Mouse (Mus musculus): ENCODE data around the gene Slc27a5. TPM values are rescaled to one million over a fixed set of nuclear protein-coding genes. Genes with fewer than 3 reads are reported as not detected.
A peak's percentile ranks its signal among the peaks of the same experiment; 100 is the strongest.

Gene Slc27a5
- polyA plus RNA-seq (2015; fragmentation: Nextera tagmentation; extraction: Ambion mirVana): 0.11 and 0.23 TPM in 2 replicates

- H3K4me1 ChIP-seq (replicated peaks): no peaks in the 10 kb centered on the region
- no peak for ATAC-seq
These were observed at the start of gene Slc27a5 for GRCm38 (mm10) chr7:12998053-12998452. TSS of gene Slc27a5 (minus strand) at chr7:12998192.

GRCm38 (mm10) chr7:13046084-13046483, 48.1 kb upstream of the Slc27a5 start:
- no peak overlapping the region for H3K4me3 ChIP-seq (replicated peaks)
- ATAC-seq: peak; percentile 47
- H3K9me3 ChIP-seq: no peaks in the 10 kb centered on the region
- H3K27ac ChIP-seq: no peak overlapping the region
- H3K9ac ChIP-seq (replicated peaks): no peak overlapping the region
- WGBS: 7% methylated on average over 2 of the region's 2 CpGs
- H3K4me1 ChIP-seq (replicated peaks): peaks cover 17% of the 10 kb centered on the region
- H3K4me2 ChIP-seq (replicated peaks): no peak overlapping the region
- no peaks in the 10 kb centered on the region for H3K36me3 ChIP-seq
- H3K27me3 ChIP-seq: peaks cover 47% of the 10 kb centered on the region

More at GRCm38 (mm10) chr7:12998053-12998452, at the start of gene Slc27a5:
- no peaks in the 10 kb centered on the region for H3K9me3 ChIP-seq
- no peaks in the 10 kb centered on the region for H3K36me3 ChIP-seq
- H3K4me3 ChIP-seq (replicated peaks): no peak within 1 kb of the TSS
- H3K4me2 ChIP-seq (replicated peaks): no peak within 1 kb of the TSS
- H3K9ac ChIP-seq (replicated peaks): no peak within 1 kb of the TSS
- H3K27ac ChIP-seq: no peak within 1 kb of the TSS
- no peaks in the 10 kb centered on the region for H3K27me3 ChIP-seq
- 76% methylated on average over 5 of the region's 5 CpGs for WGBS

- H3K9me3 ChIP-seq: no peaks in the 10 kb centered on the region
- peaks cover 51% of the 10 kb centered on the region for H3K27me3 ChIP-seq
- peak; percentile 43 for ATAC-seq
- H3K4me3 ChIP-seq (replicated peaks): peak overlapping the region; percentile 51
- 3% methylated on average over 23 of the region's 23 CpGs for WGBS
- H3K4me2 ChIP-seq (replicated peaks): peak overlapping the region; percentile 91
- peak overlapping the region; percentile 83 for H3K9ac ChIP-seq (replicated peaks)
- peaks cover 20% of the 10 kb centered on the region for H3K4me1 ChIP-seq (replicated peaks)
- H3K36me3 ChIP-seq: no peaks in the 10 kb centered on the region
- peak overlapping the region; percentile 68 for H3K27ac ChIP-seq
These were observed 46.2 kb upstream of the Slc27a5 start for GRCm38 (mm10) chr7:13044254-13044625.

GRCm38 (mm10) chr7:13043445-13044253, 45.7 kb upstream of the Slc27a5 start:
- ATAC-seq: peak; percentile 65
- peak overlapping the region; percentile 68 for H3K27ac ChIP-seq
- 4% methylated on average over 88 of the region's 88 CpGs for WGBS

GRCm38 (mm10) chr7:13043120-13043444, 45.1 kb upstream of the Slc27a5 start:
- H3K9me3 ChIP-seq: no peaks in the 10 kb centered on the region
- H3K9ac ChIP-seq (replicated peaks): peak overlapping the region; percentile 83
- no peaks in the 10 kb centered on the region for H3K36me3 ChIP-seq
- H3K4me2 ChIP-seq (replicated peaks): peak overlapping the region; percentile 91
- peak overlapping the region; percentile 51 for H3K4me3 ChIP-seq (replicated peaks)
- no peak for ATAC-seq
- WGBS: 39% methylated on average over 16 of the region's 16 CpGs
- peaks cover 51% of the 10 kb centered on the region for H3K27me3 ChIP-seq
- peaks cover 27% of the 10 kb centered on the region for H3K4me1 ChIP-seq (replicated peaks)
- H3K27ac ChIP-seq: no peak overlapping the region

More at GRCm38 (mm10) chr7:13043445-13044253, 45.7 kb upstream of the Slc27a5 start:
- peak overlapping the region; percentile 91 for H3K4me2 ChIP-seq (replicated peaks)
- peak overlapping the region; percentile 51 for H3K4me3 ChIP-seq (replicated peaks)
- no peaks in the 10 kb centered on the region for H3K36me3 ChIP-seq
- H3K27me3 ChIP-seq: peaks cover 51% of the 10 kb centered on the region
- H3K4me1 ChIP-seq (replicated peaks): peaks cover 26% of the 10 kb centered on the region
- H3K9ac ChIP-seq (replicated peaks): peak overlapping the region; percentile 83
- no peaks in the 10 kb centered on the region for H3K9me3 ChIP-seq

GRCm38 (mm10) chr7:13042511-13042910, 44.5 kb upstream of the Slc27a5 start:
- Histone ChIP-seq H3K4me3 (replicated peaks) (no peak overlapping the region), H3K27me3 (peaks cover 51% of the 10 kb centered on the region), H3K9me3 (no peaks in the 10 kb centered on the region), H3K9ac (replicated peaks) (no peak overlapping the region), H3K4me1 (replicated peaks) (peaks cover 27% of the 10 kb centered on the region), H3K4me2 (replicated peaks) (no peak overlapping the region), H3K27ac (no peak overlapping the region), H3K36me3 (no peaks in the 10 kb centered on the region)
- 80% methylated on average over 6 of the region's 6 CpGs for WGBS
- ATAC-seq: no peak

- H3K4me1 ChIP-seq (replicated peaks): peaks cover 36% of the 10 kb centered on the region
- H3K9ac ChIP-seq (replicated peaks): no peak overlapping the region
- H3K4me2 ChIP-seq (replicated peaks): no peak overlapping the region
- H3K36me3 ChIP-seq: peaks cover 3% of the 10 kb centered on the region
- no peak for ATAC-seq
- no peak overlapping the region for H3K27ac ChIP-seq
- H3K27me3 ChIP-seq: peaks cover 51% of the 10 kb centered on the region
- 91% methylated on average over 1 of the region's 1 CpGs for WGBS
- H3K9me3 ChIP-seq: no peaks in the 10 kb centered on the region
- H3K4me3 ChIP-seq (replicated peaks): no peak overlapping the region
These were observed 43.3 kb upstream of the Slc27a5 start for GRCm38 (mm10) chr7:13041256-13041655.

GRCm38 (mm10) chr7:13039181-13039580, 41.2 kb upstream of the Slc27a5 start:
- Histone ChIP-seq H3K27me3 (peaks cover 35% of the 10 kb centered on the region), H3K9ac (replicated peaks) (peak overlapping the region; percentile 95), H3K4me3 (replicated peaks) (peak overlapping the region; percentile 71; the same call in 1 of the 2 replicates), H3K4me1 (replicated peaks) (peaks cover 47% of the 10 kb centered on the region), H3K9me3 (no peaks in the 10 kb centered on the region), H3K27ac (no peak overlapping the region), H3K4me2 (replicated peaks) (peak overlapping the region; percentile 81), H3K36me3 (peaks cover 15% of the 10 kb centered on the region)
- no peak for ATAC-seq
- 93% methylated on average over 1 of the region's 1 CpGs for WGBS

- H3K27me3 ChIP-seq: peaks cover 30% of the 10 kb centered on the region
- H3K4me3 ChIP-seq (replicated peaks): peak overlapping the region; percentile 71
- peaks cover 47% of the 10 kb centered on the region for H3K4me1 ChIP-seq (replicated peaks)
- peak overlapping the region; percentile 98 for H3K27ac ChIP-seq
- WGBS: 27% methylated on average over 15 of the region's 15 CpGs
- H3K9ac ChIP-seq (replicated peaks): peak overlapping the region; percentile 95
- peak overlapping the region; percentile 81 for H3K4me2 ChIP-seq (replicated peaks)
- ATAC-seq: no peak
- no peaks in the 10 kb centered on the region for H3K9me3 ChIP-seq
- H3K36me3 ChIP-seq: peaks cover 15% of the 10 kb centered on the region
These were observed 40.7 kb upstream of the Slc27a5 start for GRCm38 (mm10) chr7:13038621-13039169.

- Histone ChIP-seq H3K9ac (replicated peaks) (peak within 1 kb of the TSS; percentile 95), H3K9me3 (no peaks in the 10 kb centered on the region), H3K36me3 (peaks cover 17% of the 10 kb centered on the region), H3K27me3 (peaks cover 24% of the 10 kb centered on the region), H3K27ac (peak within 1 kb of the TSS; percentile 98), H3K4me2 (replicated peaks) (peak within 1 kb of the TSS; percentile 81), H3K4me3 (replicated peaks) (peak within 1 kb of the TSS; percentile 71), H3K4me1 (replicated peaks) (peaks cover 47% of the 10 kb centered on the region)
- under 1% methylated on average over 61 of the region's 65 CpGs for WGBS
- peak; percentile 91 for ATAC-seq
These were observed 40.0 kb upstream of the Slc27a5 start, which contains the start of gene Ube2m for GRCm38 (mm10) chr7:13037901-13038555. TSS of gene Ube2m (minus strand) at chr7:13038275.

- Histone ChIP-seq H3K9ac (replicated peaks) (peak overlapping the region; percentile 95), H3K4me1 (replicated peaks) (peaks cover 50% of the 10 kb centered on the region), H3K4me3 (replicated peaks) (peak overlapping the region; percentile 71), H3K27me3 (peaks cover 17% of the 10 kb centered on the region), H3K9me3 (no peaks in the 10 kb centered on the region), H3K36me3 (peaks cover 24% of the 10 kb centered on the region), H3K27ac (peak overlapping the region; percentile 98), H3K4me2 (replicated peaks) (peak overlapping the region; percentile 81)
- under 1% methylated on average over 25 of the region's 33 CpGs for WGBS
- 0 out of 2 replicates have a peak, but pooled peaks have one; percentile 4 for ATAC-seq
These were observed 39.4 kb upstream of the Slc27a5 start for GRCm38 (mm10) chr7:13037366-13037765.

- H3K27ac ChIP-seq: 0 out of 2 replicates have a peak overlapping the region, but pooled peaks have one; percentile 16
- H3K9ac ChIP-seq (replicated peaks): peak overlapping the region; percentile 95
- peak overlapping the region; percentile 81 for H3K4me2 ChIP-seq (replicated peaks)
- peaks cover 29% of the 10 kb centered on the region for H3K36me3 ChIP-seq
- 49% methylated on average over 4 of the region's 4 CpGs for WGBS
- H3K27me3 ChIP-seq: peaks cover 12% of the 10 kb centered on the region
- H3K9me3 ChIP-seq: no peaks in the 10 kb centered on the region
- no peak for ATAC-seq
- H3K4me3 ChIP-seq (replicated peaks): peak overlapping the region; percentile 71
- peaks cover 50% of the 10 kb centered on the region for H3K4me1 ChIP-seq (replicated peaks)
These were observed 38.8 kb upstream of the Slc27a5 start for GRCm38 (mm10) chr7:13036806-13037205.

Measured in midbrain, embryonic 13.5 days (tissue).